In the genomic region with DNA sequence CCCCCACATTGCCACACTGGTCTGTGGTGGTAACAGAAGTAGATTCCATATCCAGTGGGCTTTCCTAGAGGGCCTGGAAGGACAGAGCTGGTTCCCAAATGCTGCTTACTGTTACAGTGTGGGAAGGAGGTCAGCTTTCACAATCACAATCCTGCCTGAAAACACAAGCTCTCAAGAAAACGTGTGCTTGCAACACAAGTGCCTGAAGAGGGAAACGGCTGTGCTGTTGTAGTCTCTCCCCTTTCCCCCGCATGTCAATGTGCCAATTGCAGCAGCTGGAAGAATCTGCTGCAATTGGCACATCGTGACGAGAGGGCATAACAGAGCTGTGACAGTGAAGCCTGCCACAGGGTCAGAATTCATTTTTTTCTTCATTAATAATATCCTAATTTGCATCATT, we compare ENCODE assay signal across 8 mouse cellular contexts. TPM values are rescaled to one million over a fixed set of nuclear protein-coding genes. Genes with fewer than 3 reads are reported as not detected.
DNase-seq lines count a peak whose midpoint lies in the region; ATAC-seq and TF ChIP-seq lines count a peak whose summit lies in the region.

No protein-coding gene starts in this region.

- TF ChIP-seq EP300 in heart, adult 2 months (IDR thresholded peaks at IDR 0.05; ENCODE audit: insufficient read depth, low read depth, low read length): no peak

- peak in 1 of 2 experiments; percentile 62 for DNase-seq in heart, adult 2 months
- no peak for DNase-seq in heart, adult 9 months (ENCODE audit: low spot score in 2 of 2)
- DNase-seq in 416B (ENCODE audit: low read depth): peak; percentile 71
- DNase-seq in thymus, postnatal 10 days (ENCODE audit: low spot score in 2 of 2): no peak
- DNase-seq in left cerebral cortex, adult 2 months (ENCODE audit: extremely low spot score in 1 of 2, low spot score in 2 of 2): no peak

- H3K79me2 ChIP-seq in heart, adult 2 months (replicated peaks; ENCODE audit: control insufficient read depth, insufficient read depth, low read length): no peaks in the 10 kb centered on the region

- peaks cover 20% of the 10 kb centered on the region for H3K4me1 ChIP-seq in heart, adult 2 months (ENCODE audit: control insufficient read depth, insufficient read depth, low read length)
- peaks cover 35% of the 10 kb centered on the region for H3K4me1 ChIP-seq in brown adipose tissue, adult 24 weeks (ENCODE audit: control insufficient read depth, insufficient read depth, insufficient read length, low read length)
- peaks cover 18% of the 10 kb centered on the region for H3K4me1 ChIP-seq in intestine, postnatal 0 days (replicated peaks; ENCODE audit: control insufficient read depth, insufficient read depth, low read length)

- TF ChIP-seq POLR2A in heart, adult 2 months (IDR thresholded peaks at IDR 0.05; ENCODE audit: insufficient read depth, low read depth, low read length): no peak

- TF ChIP-seq CTCF in heart, adult 2 months (IDR thresholded peaks at IDR 0.05): no peak
- no peak for TF ChIP-seq CTCF in intestine, postnatal 0 days (IDR thresholded peaks at IDR 0.05; ENCODE audit: low read depth)
- TF ChIP-seq CTCF in left cerebral cortex, adult 2 months (IDR thresholded peaks at IDR 0.05): no peak

- H3K27ac ChIP-seq in heart, adult 2 months: peak overlapping the region; percentile 95
- H3K27ac ChIP-seq in brown adipose tissue, adult 24 weeks (replicated peaks; ENCODE audit: low read depth, low read length): peak overlapping the region; percentile 82
- peak overlapping the region; percentile 66 for H3K27ac ChIP-seq in intestine, postnatal 0 days (ENCODE audit: low read depth, low read length)
- H3K27ac ChIP-seq in left cerebral cortex, adult 2 months: no peak overlapping the region

- H3K4me2 ChIP-seq in intestine, postnatal 0 days (replicated peaks; ENCODE audit: low read depth): peak overlapping the region; percentile 21; the same call in 1 of the 2 replicates

- ATAC-seq in intestine, postnatal 0 days: no peak
- no peak for ATAC-seq in CD4-positive, CD25-positive, alpha-beta regulatory T cell, adult 4 months

- 3% methylated on average over 5 of the region's 5 CpGs for WGBS in heart, adult 2 months
- WGBS in intestine, postnatal 0 days: 28% methylated on average over 5 of the region's 5 CpGs

- H3K27me3 ChIP-seq in heart, adult 2 months (ENCODE audit: control insufficient read depth, insufficient read depth, low read length): no peaks in the 10 kb centered on the region
- H3K27me3 ChIP-seq in intestine, postnatal 0 days (replicated peaks; ENCODE audit: control insufficient read depth, insufficient read depth, low read length): no peaks in the 10 kb centered on the region

- intact Hi-C loops in heart, adult 2 months (cut with DNase I): loop anchor here (2.0 kb wide), 1 partner anchor 33 kb away; the partner anchor contains the start of gene Insig1
- intact Hi-C loops in left cerebral cortex, adult 2 months (cut with DNase I): no loop called here

- H3K36me3 ChIP-seq in heart, adult 2 months (ENCODE audit: control insufficient read depth, insufficient read depth, low read length): peaks cover 9% of the 10 kb centered on the region; the same call in 1 of the 2 replicates
- no peaks in the 10 kb centered on the region for H3K36me3 ChIP-seq in intestine, postnatal 0 days (ENCODE audit: control insufficient read depth, insufficient read depth)

- no peaks in the 10 kb centered on the region for H3K9me3 ChIP-seq in intestine, postnatal 0 days (ENCODE audit: control insufficient read depth)

- no peak overlapping the region; the same call in 1 of the 2 replicates for H3K9ac ChIP-seq in heart, adult 2 months (ENCODE audit: low read depth, low read length)
- H3K9ac ChIP-seq in intestine, postnatal 0 days (ENCODE audit: low read depth, low read length): 0 out of 2 replicates have a peak overlapping the region, but pooled peaks have one; percentile 7

- no peak overlapping the region for H3K4me3 ChIP-seq in heart, adult 2 months
- no peak overlapping the region for H3K4me3 ChIP-seq in brown adipose tissue, adult 24 weeks (ENCODE audit: insufficient read depth, low read depth, low read length)
- H3K4me3 ChIP-seq in intestine, postnatal 0 days (ENCODE audit: low read depth, low read length): no peak overlapping the region
- H3K4me3 ChIP-seq in left cerebral cortex, adult 2 months: no peak overlapping the region

RNA-seq across cellular contexts. Expression of gene Insig1, which starts 33.5 kb away (rescaled TPM):
- total RNA-seq in heart, adult 2 months (2021): 10 to 100 TPM; 17.3 to 17.5 TPM
- polyA plus RNA-seq in heart, adult 2 months (2012; rRNA removed): 17.3 and 23.7 TPM in 2 replicates
- polyA plus RNA-seq in brown adipose tissue, adult 24 weeks (2012; ENCODE audit: insufficient read depth, insufficient read length, missing spikeins): 311 and 482 TPM in 2 replicates
- 100 and 102 TPM in 2 replicates for polyA plus RNA-seq in intestine, postnatal 0 days (2015; fragmentation: Nextera tagmentation; extraction: Ambion mirVana)
- 10 to 100 TPM; 28.0 to 32.8 TPM for polyA plus RNA-seq in CD4-positive, CD25-positive, alpha-beta regulatory T cell, adult 4 months (2017; shearing (Covaris generic))
- 10 to 100 TPM; 76.8 to 82.2 TPM for total RNA-seq in left cerebral cortex, adult 2 months (2021)
